Mouse (Mus musculus) intestine, embryonic 15.5 days (tissue): ENCODE results near the gene Ppm1m. TPM values are rescaled to one million over a fixed set of nuclear protein-coding genes. Genes with fewer than 3 reads are reported as not detected.

Experiments used
- ATAC-seq: fragments of 200-750 bp; cut with Nextera tagmentation; 2 replicates; pipeline ENCODE4 v1.8.0; 2017; ENCODE audit warnings: moderate TSS enrichment, moderate library complexity
- H3K27ac ChIP-seq: fragments of 300-500 bp; sonication (generic); 2 replicates; pipeline ENCODE4 v1.5.1; 2015; ENCODE audit warnings: mild to moderate bottlenecking, inconsistent platforms
- H3K27me3 ChIP-seq: fragments of 300-500 bp; sonication (generic); replicated peaks from 2 replicates; pipeline ENCODE4 v1.6.1; 2015; ENCODE audit warnings: inconsistent platforms
- H3K36me3 ChIP-seq: fragments of 300-500 bp; sonication (generic); 2 replicates; pipeline ENCODE4 v1.6.1; 2015; ENCODE audit warnings: inconsistent platforms
- H3K4me1 ChIP-seq: fragments of 300-500 bp; sonication (generic); replicated peaks from 2 replicates; pipeline ENCODE4 v1.6.1; 2015; ENCODE audit warnings: inconsistent platforms
- H3K4me2 ChIP-seq: fragments of 300-500 bp; sonication (generic); replicated peaks from 2 replicates; pipeline ENCODE4 v1.6.1; 2015; ENCODE audit warnings: mild to moderate bottlenecking, inconsistent platforms
- H3K4me3 ChIP-seq: fragments of 300-500 bp; sonication (generic); replicated peaks from 2 replicates; pipeline ENCODE4 v1.5.1; 2015; ENCODE audit warnings: inconsistent platforms
- H3K9ac ChIP-seq: fragments of 300-500 bp; sonication (generic); 2 replicates; pipeline ENCODE4 v1.6.1; 2015; ENCODE audit warnings: inconsistent platforms
- H3K9me3 ChIP-seq: fragments of 300-500 bp; sonication (generic); 2 replicates; pipeline ENCODE4 v1.6.1; 2016; ENCODE audit warnings: inconsistent platforms
- WGBS: fragments of 180-500 bp; shearing (Covaris S2); methylation state at CpG from one replicate; pipeline ENCODE4 v1.1.7; 2015; 5-methylcytosine and 5-hydroxymethylcytosine counted together
- polyA plus RNA-seq: library from polyadenylated mRNA; unstranded; fragments of >200 nt; fragmentation: Nextera tagmentation; extraction: Ambion mirVana; gene quantifications from 2 replicates; pipeline ENCODE4 v1.2.1, GENCODE M21; 2015

Ppm1m gene
- polyA plus RNA-seq, 1 experiment from 2014 or later, result 31.7 TPM

GRCm38 (mm10) chr9:106231220-106231619 is 31.7 kb upstream of the Ppm1m start:
- no peak overlapping the region for H3K27ac ChIP-seq
- no peak overlapping the region for H3K9ac ChIP-seq
- peaks cover 9% of the 10 kb centered on the region for H3K4me1 ChIP-seq
- H3K9me3 ChIP-seq, result no peaks in the 10 kb centered on the region
- peaks cover 25% of the 10 kb centered on the region for H3K36me3 ChIP-seq
- no peaks in the 10 kb centered on the region for H3K27me3 ChIP-seq
- H3K4me2 ChIP-seq, result no peak overlapping the region
- ATAC-seq, result no peak
- no peak overlapping the region for H3K4me3 ChIP-seq
- WGBS, result 81% methylated on average over 7 of the region's 7 CpGs

DNA sequence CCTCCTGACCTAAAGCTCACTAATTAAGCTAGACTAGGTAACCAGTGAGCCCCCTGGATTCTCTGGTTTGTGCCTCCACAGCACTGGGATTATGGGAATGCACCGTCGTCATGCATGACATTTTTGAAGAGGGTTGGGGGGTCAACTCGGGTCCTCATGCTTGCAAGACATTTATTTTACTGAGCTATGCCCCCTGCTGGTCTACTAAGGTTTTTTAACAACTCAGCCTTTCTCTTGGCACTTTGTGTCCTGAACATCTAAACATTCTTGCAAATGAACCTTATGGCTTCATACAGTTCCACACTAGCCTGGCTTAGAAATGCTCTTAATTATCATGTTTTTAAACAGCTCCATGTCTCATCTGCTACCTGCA is 31.2 kb upstream of the Ppm1m start:
- Histone ChIP-seq H3K4me3 (no peak overlapping the region), H3K9me3 (no peaks in the 10 kb centered on the region), H3K36me3 (peaks cover 23% of the 10 kb centered on the region), H3K27ac (no peak overlapping the region), H3K27me3 (0 out of 2 replicates have a peak, but pooled peaks cover under 1% of the 10 kb centered on the region), H3K9ac (no peak overlapping the region), H3K4me2 (no peak overlapping the region), H3K4me1 (peaks cover 14% of the 10 kb centered on the region)
- 44% methylated on average over 3 of the region's 3 CpGs for WGBS
- ATAC-seq, result no peak

DNA sequence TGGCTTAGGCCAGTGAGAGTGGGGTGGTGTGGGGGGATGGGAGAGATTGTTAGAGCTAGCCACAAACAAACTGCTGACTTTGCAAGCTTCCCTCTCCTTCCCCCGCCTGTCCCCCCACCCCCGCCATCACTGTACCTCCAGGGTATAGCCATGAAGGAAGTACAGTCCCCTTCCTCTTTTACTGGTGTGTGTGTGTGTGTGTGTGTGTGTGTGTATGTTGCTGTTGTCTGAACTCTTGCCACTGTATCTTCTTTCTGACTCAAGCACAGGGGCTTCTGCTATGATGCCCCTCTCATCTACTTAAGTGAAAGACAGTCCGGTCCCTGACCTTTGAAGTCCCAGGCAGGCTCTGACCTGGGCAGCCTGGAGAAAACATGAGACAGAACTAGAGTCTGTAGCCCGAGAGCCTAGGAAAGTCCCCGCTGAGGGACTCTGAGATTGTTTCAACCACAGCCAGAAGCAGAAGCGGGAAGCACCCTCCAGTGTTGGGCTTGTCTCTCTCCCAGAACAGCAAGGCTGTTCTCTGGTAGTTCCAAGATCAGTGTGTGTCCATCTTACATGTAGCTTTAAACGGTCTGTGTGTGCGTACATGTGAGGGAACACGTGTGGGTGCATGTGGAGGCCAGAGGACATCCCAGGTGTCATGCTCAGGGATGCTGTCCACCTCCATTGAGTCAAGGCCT is 30.6 kb upstream of the Ppm1m start:
- ATAC-seq, result no peak
- Histone ChIP-seq H3K4me1 (peaks cover 18% of the 10 kb centered on the region), H3K9me3 (no peaks in the 10 kb centered on the region), H3K27me3 (0 out of 2 replicates have a peak, but pooled peaks cover 2% of the 10 kb centered on the region), H3K36me3 (peaks cover 19% of the 10 kb centered on the region), H3K4me2 (no peak overlapping the region), H3K4me3 (no peak overlapping the region), H3K9ac (no peak overlapping the region), H3K27ac (no peak overlapping the region)
- WGBS, result 78% methylated on average over 9 of the region's 9 CpGs

GRCm38 (mm10) chr9:106227790-106228429 is 28.4 kb upstream of the Ppm1m start:
- H3K4me3 ChIP-seq, result no peak overlapping the region
- H3K27me3 ChIP-seq, result 0 out of 2 replicates have a peak, but pooled peaks cover 5% of the 10 kb centered on the region
- peak; percentile 60 for ATAC-seq
- no peak overlapping the region for H3K27ac ChIP-seq
- 51% methylated on average over 8 of the region's 8 CpGs for WGBS
- H3K4me2 ChIP-seq, result no peak overlapping the region
- H3K9ac ChIP-seq, result no peak overlapping the region
- H3K4me1 ChIP-seq, result peaks cover 18% of the 10 kb centered on the region
- no peaks in the 10 kb centered on the region for H3K9me3 ChIP-seq
- H3K36me3 ChIP-seq, result peaks cover 6% of the 10 kb centered on the region

DNA sequence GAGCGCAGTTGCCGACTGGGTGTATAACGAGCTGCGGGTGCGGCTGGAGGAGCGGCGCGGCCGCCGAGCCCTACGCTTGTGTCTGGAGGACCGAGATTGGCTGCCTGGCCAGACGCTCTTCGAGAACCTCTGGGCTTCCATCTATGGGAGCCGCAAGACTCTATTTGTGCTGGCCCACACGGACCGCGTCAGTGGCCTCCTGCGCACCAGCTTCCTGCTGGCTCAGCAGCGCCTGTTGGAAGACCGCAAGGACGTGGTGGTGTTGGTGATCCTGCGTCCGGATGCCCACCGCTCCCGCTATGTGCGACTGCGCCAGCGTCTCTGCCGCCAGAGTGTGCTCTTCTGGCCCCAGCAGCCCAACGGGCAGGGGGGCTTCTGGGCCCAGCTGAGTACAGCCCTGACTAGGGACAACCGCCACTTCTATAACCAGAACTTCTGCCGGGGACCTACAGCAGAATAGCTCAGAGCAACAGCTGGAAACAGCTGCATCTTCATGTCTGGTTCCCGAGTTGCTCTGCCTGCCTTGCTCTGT is 26.7 kb upstream of the Ppm1m start:
- ATAC-seq, result peak; percentile 74
- Histone ChIP-seq H3K27me3 (0 out of 2 replicates have a peak, but pooled peaks cover 5% of the 10 kb centered on the region), H3K36me3 (no peaks in the 10 kb centered on the region), H3K4me2 (peak overlapping the region; percentile 81), H3K9me3 (no peaks in the 10 kb centered on the region), H3K9ac (peak overlapping the region; percentile 37), H3K4me1 (peaks cover 18% of the 10 kb centered on the region), H3K4me3 (peak overlapping the region; percentile 33), H3K27ac (peak overlapping the region; percentile 57)
- 7% methylated on average over 34 of the region's 34 CpGs for WGBS

DNA sequence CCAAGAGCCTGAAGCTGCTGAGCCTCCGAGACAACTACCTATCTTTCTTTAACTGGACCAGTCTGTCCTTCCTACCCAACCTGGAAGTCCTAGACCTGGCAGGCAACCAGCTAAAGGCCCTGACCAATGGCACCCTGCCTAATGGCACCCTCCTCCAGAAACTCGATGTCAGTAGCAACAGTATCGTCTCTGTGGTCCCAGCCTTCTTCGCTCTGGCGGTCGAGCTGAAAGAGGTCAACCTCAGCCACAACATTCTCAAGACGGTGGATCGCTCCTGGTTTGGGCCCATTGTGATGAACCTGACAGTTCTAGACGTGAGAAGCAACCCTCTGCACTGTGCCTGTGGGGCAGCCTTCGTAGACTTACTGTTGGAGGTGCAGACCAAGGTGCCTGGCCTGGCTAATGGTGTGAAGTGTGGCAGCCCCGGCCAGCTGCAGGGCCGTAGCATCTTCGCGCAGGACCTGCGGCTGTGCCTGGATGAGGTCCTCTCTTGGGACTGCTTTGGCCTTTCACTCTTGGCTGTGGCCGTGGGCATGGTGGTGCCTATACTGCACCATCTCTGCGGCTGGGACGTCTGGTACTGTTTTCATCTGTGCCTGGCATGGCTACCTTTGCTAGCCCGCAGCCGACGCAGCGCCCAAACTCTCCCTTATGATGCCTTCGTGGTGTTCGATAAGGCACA is 26.1 kb upstream of the Ppm1m start:
- peak overlapping the region; percentile 37 for H3K9ac ChIP-seq
- 0 out of 2 replicates have a peak, but pooled peaks cover 5% of the 10 kb centered on the region for H3K27me3 ChIP-seq
- no peaks in the 10 kb centered on the region for H3K36me3 ChIP-seq
- 62% methylated on average over 24 of the region's 24 CpGs for WGBS
- H3K4me3 ChIP-seq, result peak overlapping the region; percentile 33
- H3K4me1 ChIP-seq, result peaks cover 18% of the 10 kb centered on the region
- peak overlapping the region; percentile 81 for H3K4me2 ChIP-seq
- H3K9me3 ChIP-seq, result no peaks in the 10 kb centered on the region
- peak overlapping the region; percentile 57 for H3K27ac ChIP-seq
- 0 out of 2 replicates have a peak, but pooled peaks have one; percentile 5 for ATAC-seq

DNA sequence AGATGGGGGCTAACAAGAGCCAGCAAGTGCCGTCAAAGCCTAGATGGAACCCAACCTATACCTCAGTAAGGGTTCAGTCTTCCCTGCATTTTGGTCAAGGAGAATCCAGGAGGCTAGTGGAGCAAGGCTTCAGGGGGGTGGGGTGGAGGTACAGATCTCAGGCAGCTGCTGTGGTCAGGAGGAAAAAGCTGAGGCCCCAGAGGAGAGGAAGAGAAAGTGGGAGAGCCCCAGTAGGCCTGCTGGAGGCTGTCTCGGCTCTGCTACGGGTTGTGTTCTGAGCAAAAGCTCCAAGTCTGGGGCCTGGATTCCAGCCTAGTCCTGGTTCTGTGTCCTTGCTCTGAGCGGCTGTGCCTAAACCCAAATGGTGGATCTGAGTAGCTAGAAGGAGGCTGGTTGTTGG is 23.4 kb upstream of the Ppm1m start:
- H3K9ac ChIP-seq, result no peak overlapping the region
- ATAC-seq, result no peak
- 77% methylated on average over 4 of the region's 4 CpGs for whole genome bisulfite sequencing
- H3K4me1 ChIP-seq, result peaks cover 16% of the 10 kb centered on the region
- 0 out of 2 replicates have a peak, but pooled peaks cover 5% of the 10 kb centered on the region for H3K27me3 ChIP-seq
- H3K4me3 ChIP-seq, result no peak overlapping the region
- H3K27ac ChIP-seq, result no peak overlapping the region
- no peak overlapping the region; the same call in 1 of the 2 replicates for H3K4me2 ChIP-seq
- H3K36me3 ChIP-seq, result no peaks in the 10 kb centered on the region
- H3K9me3 ChIP-seq, result no peaks in the 10 kb centered on the region

GRCm38 (mm10) chr9:106222261-106222851 is 22.8 kb upstream of the Ppm1m start, which contains the start of gene Tlr9:
Gene Tlr9, plus strand, starts transcription at chr9:106222598.
- 67% methylated on average over 4 of the region's 4 CpGs for WGBS
- no peak within 1 kb of the TSS for H3K27ac ChIP-seq

GRCm38 (mm10) chr9:106220894-106221523 is 21.5 kb upstream of the Ppm1m start:
- Histone ChIP-seq H3K4me2 (no peak overlapping the region), H3K9me3 (no peaks in the 10 kb centered on the region), H3K4me3 (no peak overlapping the region), H3K27ac (no peak overlapping the region), H3K4me1 (peaks cover 7% of the 10 kb centered on the region), H3K27me3 (0 out of 2 replicates have a peak, but pooled peaks cover 5% of the 10 kb centered on the region), H3K9ac (no peak overlapping the region), H3K36me3 (no peaks in the 10 kb centered on the region)
- WGBS, result 55% methylated on average over 8 of the region's 8 CpGs
- ATAC-seq, result no peak

More at GRCm38 (mm10) chr9:106222261-106222851, 22.8 kb upstream of the Ppm1m start, which contains the start of gene Tlr9:
- Histone ChIP-seq H3K4me3 (no peak within 1 kb of the TSS), H3K9ac (no peak within 1 kb of the TSS), H3K9me3 (no peaks in the 10 kb centered on the region), H3K4me1 (peaks cover 16% of the 10 kb centered on the region), H3K4me2 (no peak within 1 kb of the TSS; the same call in 1 of the 2 replicates), H3K36me3 (no peaks in the 10 kb centered on the region), H3K27me3 (0 out of 2 replicates have a peak, but pooled peaks cover 5% of the 10 kb centered on the region)
- ATAC-seq, result no peak

GRCm38 (mm10) chr9:106216971-106217370 is 17.4 kb upstream of the Ppm1m start:
- no peaks in the 10 kb centered on the region for H3K9me3 ChIP-seq
- WGBS, result 89% methylated on average over 7 of the region's 7 CpGs
- no peak overlapping the region for H3K4me3 ChIP-seq
- no peaks in the 10 kb centered on the region for H3K27me3 ChIP-seq
- H3K36me3 ChIP-seq, result peaks cover 17% of the 10 kb centered on the region; the same call in 1 of the 2 replicates
- no peak overlapping the region for H3K9ac ChIP-seq
- ATAC-seq, result no peak
- H3K27ac ChIP-seq, result no peak overlapping the region
- H3K4me2 ChIP-seq, result no peak overlapping the region
- H3K4me1 ChIP-seq, result peaks cover 2% of the 10 kb centered on the region; the same call in 1 of the 2 replicates

GRCm38 (mm10) chr9:106215341-106216125 is 16.0 kb upstream of the Ppm1m start:
- H3K4me2 ChIP-seq, result no peak overlapping the region
- H3K4me1 ChIP-seq, result peaks cover 11% of the 10 kb centered on the region; the same call in 1 of the 2 replicates
- WGBS, result 88% methylated on average over 6 of the region's 6 CpGs
- no peak overlapping the region for H3K27ac ChIP-seq
- peaks cover 17% of the 10 kb centered on the region; the same call in 1 of the 2 replicates for H3K36me3 ChIP-seq
- H3K4me3 ChIP-seq, result no peak overlapping the region
- no peak for ATAC-seq
- H3K27me3 ChIP-seq, result no peaks in the 10 kb centered on the region
- no peaks in the 10 kb centered on the region for H3K9me3 ChIP-seq
- no peak overlapping the region for H3K9ac ChIP-seq
